Mouse (Mus musculus): ENCODE data around the gene Mdga2. TPM values are rescaled to one million over a fixed set of nuclear protein-coding genes. Genes with fewer than 3 reads are reported as not detected.
A peak's percentile ranks its signal among the peaks of the same experiment; 100 is the strongest.

The Mdga2 gene
- polyA plus RNA-seq, 1 experiment from 2014 or later = 8.6 TPM

GRCm38 (mm10) chr12:66853167-66853566, 369.2 kb downstream of the Mdga2 start:
- Histone ChIP-seq H3K27me3 (no peaks in the 10 kb centered on the region), H3K4me1 (no peaks in the 10 kb centered on the region), H3K27ac (no peak overlapping the region), H3K36me3 (replicated peaks) (no peaks in the 10 kb centered on the region), H3K4me3 (replicated peaks) (no peak overlapping the region), H3K9me3 (no peaks in the 10 kb centered on the region), H3K4me2 (no peak overlapping the region), H3K9ac (no peak overlapping the region)
- 22% methylated on average over 3 of the region's 3 CpGs for WGBS
- ATAC-seq (ENCODE audit: low FRiP score) = no peak

- WGBS = 57% methylated on average over 3 of the region's 3 CpGs
- Histone ChIP-seq H3K27me3 (no peaks in the 10 kb centered on the region), H3K9ac (no peak overlapping the region), H3K4me3 (replicated peaks) (no peak overlapping the region), H3K36me3 (replicated peaks) (no peaks in the 10 kb centered on the region), H3K9me3 (no peaks in the 10 kb centered on the region), H3K4me2 (no peak overlapping the region), H3K27ac (no peak overlapping the region), H3K4me1 (no peaks in the 10 kb centered on the region)
- no peak for ATAC-seq (ENCODE audit: low FRiP score)
Observed at GRCm38 (mm10) chr12:66840336-66840735, 382.0 kb downstream of the Mdga2 start.

GRCm38 (mm10) chr12:66755653-66756052, 466.7 kb downstream of the Mdga2 start:
- H3K4me2 ChIP-seq = no peak overlapping the region
- H3K9ac ChIP-seq = no peak overlapping the region
- H3K4me3 ChIP-seq (replicated peaks) = no peak overlapping the region
- no peaks in the 10 kb centered on the region for H3K9me3 ChIP-seq
- H3K4me1 ChIP-seq = no peaks in the 10 kb centered on the region
- H3K36me3 ChIP-seq (replicated peaks) = no peaks in the 10 kb centered on the region
- no peak overlapping the region for H3K27ac ChIP-seq
- H3K27me3 ChIP-seq = no peaks in the 10 kb centered on the region
- ATAC-seq (ENCODE audit: low FRiP score) = no peak

DNA sequence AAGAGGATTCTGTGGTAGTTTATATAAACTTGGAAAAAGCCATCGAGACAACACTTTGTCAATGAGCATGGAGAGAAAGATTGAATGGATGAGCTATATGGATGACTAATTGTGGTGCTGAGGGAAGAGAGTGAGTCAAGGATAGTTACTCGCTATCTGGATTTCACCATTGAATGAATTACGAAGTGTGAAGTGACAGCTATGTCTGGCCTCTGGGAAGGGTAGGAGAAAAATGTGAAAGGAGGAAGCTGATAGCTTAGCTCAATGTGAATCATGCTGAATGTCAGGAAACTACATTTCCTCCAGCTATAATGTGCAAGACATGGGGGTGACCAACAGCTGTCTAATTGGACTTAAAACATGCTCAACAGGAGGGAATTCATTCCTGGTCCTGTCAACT, 487.8 kb downstream of the Mdga2 start:
- no peak overlapping the region for H3K27ac ChIP-seq
- no peaks in the 10 kb centered on the region for H3K27me3 ChIP-seq
- H3K4me2 ChIP-seq = no peak overlapping the region
- no peak overlapping the region for H3K9ac ChIP-seq
- H3K36me3 ChIP-seq (replicated peaks) = no peaks in the 10 kb centered on the region
- ATAC-seq (ENCODE audit: low FRiP score) = no peak
- H3K4me3 ChIP-seq (replicated peaks) = no peak overlapping the region
- 84% methylated on average over 3 of the region's 3 CpGs for WGBS
- H3K9me3 ChIP-seq = no peaks in the 10 kb centered on the region
- no peaks in the 10 kb centered on the region for H3K4me1 ChIP-seq

DNA sequence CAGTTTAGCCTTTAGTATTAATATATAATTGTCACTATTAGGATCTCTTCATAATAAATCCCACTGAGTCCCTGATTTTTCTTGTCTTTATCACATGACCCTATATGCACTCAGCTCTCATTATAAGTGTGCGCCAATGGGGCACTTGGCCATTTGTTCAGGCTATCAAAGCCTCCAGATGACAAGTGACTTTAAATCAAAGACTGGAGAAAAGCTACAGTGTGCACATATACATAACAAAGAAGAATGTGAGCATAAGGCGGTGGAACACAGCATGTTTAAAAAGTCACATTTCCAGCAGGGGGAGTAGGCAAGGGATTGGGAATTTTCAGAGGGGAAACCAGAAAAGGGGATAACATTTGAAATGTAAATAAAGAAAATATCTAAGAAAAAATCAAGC, 497.9 kb downstream of the Mdga2 start:
- Histone ChIP-seq H3K36me3 (replicated peaks) (no peaks in the 10 kb centered on the region), H3K4me1 (no peaks in the 10 kb centered on the region), H3K4me2 (no peak overlapping the region), H3K9me3 (no peaks in the 10 kb centered on the region), H3K27me3 (no peaks in the 10 kb centered on the region), H3K9ac (no peak overlapping the region), H3K27ac (no peak overlapping the region), H3K4me3 (replicated peaks) (no peak overlapping the region)
- ATAC-seq (ENCODE audit: low FRiP score) = no peak
- WGBS = 44% methylated on average over 2 of the region's 2 CpGs

- H3K4me1 ChIP-seq = no peaks in the 10 kb centered on the region
- H3K4me2 ChIP-seq = no peak overlapping the region
- no peaks in the 10 kb centered on the region for H3K27me3 ChIP-seq
- no peak overlapping the region for H3K9ac ChIP-seq
- ATAC-seq (ENCODE audit: low FRiP score) = no peak
- 83% methylated on average over 10 of the region's 10 CpGs for WGBS
- H3K9me3 ChIP-seq = no peaks in the 10 kb centered on the region
- H3K4me3 ChIP-seq (replicated peaks) = no peak overlapping the region
- H3K27ac ChIP-seq = no peak overlapping the region
- no peaks in the 10 kb centered on the region for H3K36me3 ChIP-seq (replicated peaks)
Observed at GRCm38 (mm10) chr12:66708334-66708733, 514.0 kb downstream of the Mdga2 start.

- H3K27me3 ChIP-seq = no peaks in the 10 kb centered on the region
- H3K9me3 ChIP-seq = no peaks in the 10 kb centered on the region
- no peak for ATAC-seq (ENCODE audit: low FRiP score)
- H3K4me2 ChIP-seq = no peak overlapping the region
- H3K36me3 ChIP-seq (replicated peaks) = no peaks in the 10 kb centered on the region
- WGBS = 36% methylated on average over 2 of the region's 2 CpGs
- no peak overlapping the region for H3K27ac ChIP-seq
- no peaks in the 10 kb centered on the region for H3K4me1 ChIP-seq
- H3K9ac ChIP-seq = no peak overlapping the region
- no peak overlapping the region for H3K4me3 ChIP-seq (replicated peaks)
Observed at GRCm38 (mm10) chr12:66707431-66707830, 514.9 kb downstream of the Mdga2 start.

DNA sequence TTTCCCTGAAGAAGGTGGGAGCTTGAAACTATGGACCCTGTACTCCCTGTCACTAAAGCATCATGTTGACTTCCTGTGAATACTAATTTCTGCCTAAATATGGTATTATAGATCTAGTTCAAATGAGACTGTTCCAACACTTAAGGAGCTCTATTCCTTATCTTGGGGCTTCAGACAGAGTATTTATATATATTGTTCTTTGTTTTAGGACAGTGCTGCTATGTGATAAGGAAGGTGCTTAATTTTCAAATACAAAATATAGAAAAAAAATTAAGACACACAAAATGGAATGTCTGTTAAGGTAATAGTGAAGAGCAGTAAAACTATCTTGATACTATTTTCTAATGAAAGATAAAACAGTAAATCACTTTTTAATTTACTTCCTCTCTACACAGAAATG, 517.3 kb downstream of the Mdga2 start:
- Histone ChIP-seq H3K36me3 (replicated peaks) (no peaks in the 10 kb centered on the region), H3K4me1 (no peaks in the 10 kb centered on the region), H3K27ac (no peak overlapping the region), H3K27me3 (no peaks in the 10 kb centered on the region), H3K4me3 (replicated peaks) (no peak overlapping the region), H3K4me2 (no peak overlapping the region), H3K9ac (no peak overlapping the region), H3K9me3 (no peaks in the 10 kb centered on the region)
- no peak for ATAC-seq (ENCODE audit: low FRiP score)

- Histone ChIP-seq H3K9ac (no peak overlapping the region), H3K27ac (no peak overlapping the region), H3K4me2 (no peak overlapping the region), H3K4me3 (replicated peaks) (no peak overlapping the region), H3K4me1 (no peaks in the 10 kb centered on the region), H3K9me3 (no peaks in the 10 kb centered on the region), H3K36me3 (replicated peaks) (no peaks in the 10 kb centered on the region), H3K27me3 (no peaks in the 10 kb centered on the region)
- ATAC-seq (ENCODE audit: low FRiP score) = no peak
- WGBS = 90% methylated on average over 3 of the region's 3 CpGs
Observed at GRCm38 (mm10) chr12:66702781-66703180, 519.6 kb downstream of the Mdga2 start.

DNA sequence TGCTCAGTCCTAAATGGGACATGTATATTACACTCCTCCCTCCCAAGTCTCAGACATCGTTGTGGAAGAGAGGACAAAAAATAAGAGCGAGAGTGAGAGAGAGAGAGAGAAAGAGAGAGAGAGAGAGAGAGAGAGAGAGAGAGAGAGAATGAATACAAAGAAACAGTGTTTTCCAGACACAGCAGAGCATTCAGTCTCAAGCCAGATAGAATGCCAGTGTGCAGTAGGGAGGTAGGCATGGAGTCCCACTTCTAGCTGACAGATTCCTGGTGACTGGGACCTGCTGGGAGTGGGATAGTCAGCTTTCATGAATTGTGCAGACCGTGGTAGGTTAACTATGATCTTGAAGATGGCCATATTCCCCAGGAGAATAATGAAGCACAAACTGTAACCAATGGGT, 542.8 kb downstream of the Mdga2 start:
- 82% methylated on average over 3 of the region's 3 CpGs for WGBS
- Histone ChIP-seq H3K36me3 (replicated peaks) (no peaks in the 10 kb centered on the region), H3K4me1 (no peaks in the 10 kb centered on the region), H3K27me3 (no peaks in the 10 kb centered on the region), H3K4me2 (no peak overlapping the region), H3K27ac (no peak overlapping the region), H3K9ac (no peak overlapping the region), H3K4me3 (replicated peaks) (no peak overlapping the region), H3K9me3 (no peaks in the 10 kb centered on the region)
- no peak for ATAC-seq (ENCODE audit: low FRiP score)

GRCm38 (mm10) chr12:66648605-66649552, 573.5 kb downstream of the Mdga2 start:
- ATAC-seq (ENCODE audit: low FRiP score) = peak; percentile 53; the same call in 1 of the 2 replicates
- 47% methylated on average over 12 of the region's 12 CpGs for WGBS

DNA sequence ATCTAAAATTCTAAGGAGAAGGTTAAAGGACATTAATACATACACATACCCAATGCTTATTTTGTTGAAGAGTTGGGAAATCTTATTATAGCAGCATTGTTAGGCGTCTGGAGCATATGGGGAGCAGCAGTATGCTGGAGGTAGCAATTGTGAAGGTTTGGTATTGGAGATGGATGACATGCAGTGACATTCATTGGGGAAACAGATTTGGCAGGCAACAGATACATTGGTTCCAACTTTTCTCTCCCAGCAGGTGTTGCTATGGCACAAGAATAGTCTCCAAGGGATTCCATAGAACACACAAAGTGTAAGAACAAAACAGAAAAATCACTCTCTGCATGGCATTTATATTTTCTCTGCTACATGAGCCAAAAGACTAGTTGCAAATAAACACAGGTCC, 581.9 kb downstream of the Mdga2 start:
- H3K36me3 ChIP-seq (replicated peaks) = no peaks in the 10 kb centered on the region
- H3K4me2 ChIP-seq = no peak overlapping the region
- no peak overlapping the region for H3K4me3 ChIP-seq (replicated peaks)
- H3K9ac ChIP-seq = no peak overlapping the region
- no peak for ATAC-seq (ENCODE audit: low FRiP score)
- H3K4me1 ChIP-seq = no peaks in the 10 kb centered on the region
- H3K27ac ChIP-seq = no peak overlapping the region
- H3K27me3 ChIP-seq = no peaks in the 10 kb centered on the region
- no peaks in the 10 kb centered on the region for H3K9me3 ChIP-seq
- WGBS = 47% methylated on average over 1 of the region's 1 CpGs

More at GRCm38 (mm10) chr12:66648605-66649552, 573.5 kb downstream of the Mdga2 start:
- no peak overlapping the region for H3K4me3 ChIP-seq (replicated peaks)
- H3K36me3 ChIP-seq (replicated peaks) = no peaks in the 10 kb centered on the region
- no peaks in the 10 kb centered on the region for H3K9me3 ChIP-seq
- H3K27me3 ChIP-seq = no peaks in the 10 kb centered on the region
- no peak overlapping the region for H3K9ac ChIP-seq
- H3K27ac ChIP-seq = no peak overlapping the region
- no peaks in the 10 kb centered on the region for H3K4me1 ChIP-seq
- no peak overlapping the region for H3K4me2 ChIP-seq

- Histone ChIP-seq H3K4me3 (replicated peaks) (no peak overlapping the region), H3K9me3 (no peaks in the 10 kb centered on the region), H3K9ac (no peak overlapping the region), H3K4me2 (no peak overlapping the region), H3K36me3 (replicated peaks) (no peaks in the 10 kb centered on the region), H3K4me1 (no peaks in the 10 kb centered on the region), H3K27ac (no peak overlapping the region), H3K27me3 (no peaks in the 10 kb centered on the region)
- no peak for ATAC-seq (ENCODE audit: low FRiP score)
- 90% methylated on average over 3 of the region's 3 CpGs for WGBS
Observed at GRCm38 (mm10) chr12:66619944-66620343, 602.4 kb downstream of the Mdga2 start.

All from forebrain, embryonic 12.5 days (tissue).